Mouse (Mus musculus) testis, adult 2 months (tissue): Measurements from ENCODE around the gene Luzp1.

Experiments
- CTCF ChIP-seq: fragments of 200-500 bp; IDR thresholded peaks from 2 replicates; pipeline ENCODE4 v1.5.1; 2012; ENCODE audit warnings: low read depth, mild to moderate bottlenecking, inconsistent platforms, low read length, moderate library complexity; ENCODE audit not compliant: control insufficient read depth, insufficient read depth, insufficient replicate concordance
- POLR2A ChIP-seq: fragments of 200-500 bp; IDR thresholded peaks from 2 replicates; pipeline ENCODE4 v1.6.1; 2012; ENCODE audit warnings: low read depth, mild to moderate bottlenecking, inconsistent platforms, low read length, moderate library complexity; ENCODE audit not compliant: control insufficient read depth

GRCm38 (mm10) chr4:136545151-136545550, 75.6 kb downstream of the Luzp1 start:
- TF ChIP-seq CTCF (no peak), POLR2A (no peak)
